Mouse (Mus musculus) hindbrain, embryonic 16.5 days (tissue): ENCODE results near the gene Rnf222. TPM values are rescaled to one million over a fixed set of nuclear protein-coding genes. Genes with fewer than 3 reads are reported as not detected.

Experiments used
- ATAC-seq: fragments of 200-750 bp; cut with Nextera tagmentation; 2 replicates; pipeline ENCODE4 v1.8.0; 2017; ENCODE audit warnings: moderate TSS enrichment, moderate library complexity
- H3K27ac ChIP-seq: fragments of 300-500 bp; sonication (generic); 2 replicates; pipeline ENCODE4 v1.5.1; 2014; ENCODE audit warnings: low read depth, mild to moderate bottlenecking, control low read depth, low read length, moderate library complexity
- H3K27me3 ChIP-seq: fragments of 300-500 bp; sonication (generic); replicated peaks from 2 replicates; pipeline ENCODE4 v1.6.1; 2014; ENCODE audit warnings: low read length; ENCODE audit not compliant: control insufficient read depth, insufficient read depth
- H3K36me3 ChIP-seq: fragments of 300-500 bp; sonication (generic); 2 replicates; pipeline ENCODE4 v1.6.1; 2014; ENCODE audit warnings: mild to moderate bottlenecking, low read length, moderate library complexity, mixed read lengths; ENCODE audit not compliant: control insufficient read depth, insufficient read depth
- H3K4me1 ChIP-seq: fragments of 300-500 bp; sonication (generic); 2 replicates; pipeline ENCODE4 v1.6.1; 2014; ENCODE audit warnings: low read depth, low read length; ENCODE audit not compliant: control insufficient read depth, insufficient read depth
- H3K4me2 ChIP-seq: fragments of 300-500 bp; sonication (generic); 2 replicates; pipeline ENCODE4 v1.6.1; 2014; ENCODE audit warnings: mild to moderate bottlenecking, low read length, control low read depth, moderate library complexity
- H3K4me3 ChIP-seq: fragments of 300-500 bp; sonication (generic); 2 replicates; pipeline ENCODE4 v1.5.1; 2014; ENCODE audit warnings: mild to moderate bottlenecking, low read length, control low read depth, moderate library complexity
- H3K9ac ChIP-seq: fragments of 300-500 bp; sonication (generic); 2 replicates; pipeline ENCODE4 v1.6.1; 2014; ENCODE audit warnings: low read depth, mild to moderate bottlenecking, control low read depth, low read length, moderate library complexity
- H3K9me3 ChIP-seq: fragments of 300-500 bp; sonication (generic); 2 replicates; pipeline ENCODE4 v1.6.1; 2014; ENCODE audit warnings: mild to moderate bottlenecking, low read length, moderate library complexity; ENCODE audit not compliant: control insufficient read depth
- WGBS: fragments of 180-500 bp; shearing (Covaris S2); extraction: QIAGEN DNeasy Blood & Tissue Kit; methylation state at CpG from one replicate; pipeline ENCODE4 v1.1.7; 2014; 5-methylcytosine and 5-hydroxymethylcytosine counted together
- polyA plus RNA-seq: library from polyadenylated mRNA; unstranded; fragments of >200 nt; fragmentation: Nextera tagmentation; extraction: Ambion mirVana; gene quantifications from 2 replicates; pipeline ENCODE4 v1.2.1, GENCODE M21; 2015

The Rnf222 gene
- polyA plus RNA-seq, 1 experiment from 2014 or later, result 0.04 TPM

DNA sequence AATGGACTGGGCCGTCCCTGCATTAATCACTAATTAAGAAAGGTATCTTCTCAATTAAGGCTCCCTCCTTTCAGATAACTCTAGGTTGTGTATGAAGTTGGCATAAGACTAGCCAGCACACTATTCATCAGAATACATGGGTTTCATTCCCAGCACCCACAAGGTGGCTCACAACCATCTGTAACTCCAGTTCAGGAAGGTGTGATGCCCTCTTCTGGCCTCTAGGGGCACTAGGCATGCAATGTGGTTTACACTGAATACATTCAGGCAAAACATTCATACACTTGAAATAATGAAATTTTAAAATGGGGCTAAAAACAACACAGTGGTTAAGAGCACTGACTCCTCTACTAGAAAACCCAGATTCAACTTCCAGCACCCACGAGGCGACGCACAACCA lies 8.8 kb downstream of the Rnf222 start:
- no peak for ATAC-seq
- no peak overlapping the region for H3K27ac ChIP-seq

DNA sequence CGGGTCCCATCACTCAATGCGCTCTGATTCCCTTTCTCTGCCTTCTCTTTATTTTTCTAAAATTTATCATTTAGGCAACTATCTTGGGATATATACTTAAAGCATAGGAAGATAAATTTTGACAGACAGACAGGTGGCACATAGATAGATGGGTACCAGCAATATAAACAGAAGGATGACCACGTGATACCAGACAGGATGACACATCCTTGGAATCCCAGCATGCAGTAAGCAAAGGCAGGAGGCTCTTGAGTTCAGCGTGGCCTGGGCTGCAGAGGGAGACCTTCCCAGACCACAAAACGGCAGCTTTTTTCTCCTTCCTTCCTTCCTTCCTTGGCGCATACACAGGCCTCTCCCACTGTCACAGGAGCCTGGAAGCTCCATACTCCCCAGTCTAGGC lies 9.5 kb downstream of the Rnf222 start:
- Histone ChIP-seq H3K4me3 (no peak overlapping the region), H3K4me1 (peaks cover 9% of the 10 kb centered on the region), H3K27ac (no peak overlapping the region), H3K36me3 (no peaks in the 10 kb centered on the region), H3K9ac (no peak overlapping the region), H3K9me3 (no peaks in the 10 kb centered on the region), H3K27me3 (peaks cover 3% of the 10 kb centered on the region; the same call in 1 of the 2 replicates), H3K4me2 (no peak overlapping the region)
- WGBS, result 80% methylated on average over 6 of the region's 6 CpGs
- no peak for ATAC-seq

More for the DNA sequence above, 8.8 kb downstream of the Rnf222 start:
- Histone ChIP-seq H3K4me2 (no peak overlapping the region), H3K9ac (no peak overlapping the region), H3K9me3 (no peaks in the 10 kb centered on the region), H3K4me1 (0 out of 2 replicates have a peak, but pooled peaks cover 2% of the 10 kb centered on the region), H3K27me3 (peaks cover 3% of the 10 kb centered on the region; the same call in 1 of the 2 replicates), H3K36me3 (no peaks in the 10 kb centered on the region), H3K4me3 (no peak overlapping the region)
- WGBS, result 41% methylated on average over 4 of the region's 4 CpGs

DNA sequence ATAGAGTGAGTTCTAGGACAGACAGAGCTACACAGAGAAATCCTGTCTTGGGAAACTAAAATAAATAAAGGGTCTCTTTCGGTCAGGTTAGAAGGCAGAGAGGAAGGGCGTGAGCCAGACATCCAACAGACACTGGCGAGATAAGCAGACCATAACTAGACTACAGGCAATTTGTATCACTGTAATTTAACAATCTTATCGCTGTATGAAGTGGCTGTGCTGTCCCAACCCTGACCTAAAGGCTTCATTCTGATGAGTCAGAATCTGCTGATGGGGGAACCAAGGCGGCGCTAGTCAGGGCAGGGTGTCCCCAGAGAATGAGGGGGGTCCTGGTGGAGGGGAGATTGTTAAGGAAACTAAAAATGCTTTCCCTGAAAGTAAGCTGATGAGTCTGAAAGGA lies 10.4 kb downstream of the Rnf222 start:
- H3K9me3 ChIP-seq, result no peaks in the 10 kb centered on the region
- H3K4me1 ChIP-seq, result peaks cover 11% of the 10 kb centered on the region
- no peak overlapping the region for H3K4me2 ChIP-seq
- no peak overlapping the region for H3K27ac ChIP-seq
- 89% methylated on average over 6 of the region's 6 CpGs for WGBS
- H3K4me3 ChIP-seq, result no peak overlapping the region
- H3K9ac ChIP-seq, result no peak overlapping the region
- peaks cover 8% of the 10 kb centered on the region for H3K36me3 ChIP-seq
- no peak for ATAC-seq
- H3K27me3 ChIP-seq, result peaks cover 3% of the 10 kb centered on the region; the same call in 1 of the 2 replicates

GRCm38 (mm10) chr11:68899815-68900214 lies 11.5 kb downstream of the Rnf222 start:
- H3K27ac ChIP-seq, result no peak overlapping the region
- WGBS, result 91% methylated on average over 8 of the region's 8 CpGs

DNA sequence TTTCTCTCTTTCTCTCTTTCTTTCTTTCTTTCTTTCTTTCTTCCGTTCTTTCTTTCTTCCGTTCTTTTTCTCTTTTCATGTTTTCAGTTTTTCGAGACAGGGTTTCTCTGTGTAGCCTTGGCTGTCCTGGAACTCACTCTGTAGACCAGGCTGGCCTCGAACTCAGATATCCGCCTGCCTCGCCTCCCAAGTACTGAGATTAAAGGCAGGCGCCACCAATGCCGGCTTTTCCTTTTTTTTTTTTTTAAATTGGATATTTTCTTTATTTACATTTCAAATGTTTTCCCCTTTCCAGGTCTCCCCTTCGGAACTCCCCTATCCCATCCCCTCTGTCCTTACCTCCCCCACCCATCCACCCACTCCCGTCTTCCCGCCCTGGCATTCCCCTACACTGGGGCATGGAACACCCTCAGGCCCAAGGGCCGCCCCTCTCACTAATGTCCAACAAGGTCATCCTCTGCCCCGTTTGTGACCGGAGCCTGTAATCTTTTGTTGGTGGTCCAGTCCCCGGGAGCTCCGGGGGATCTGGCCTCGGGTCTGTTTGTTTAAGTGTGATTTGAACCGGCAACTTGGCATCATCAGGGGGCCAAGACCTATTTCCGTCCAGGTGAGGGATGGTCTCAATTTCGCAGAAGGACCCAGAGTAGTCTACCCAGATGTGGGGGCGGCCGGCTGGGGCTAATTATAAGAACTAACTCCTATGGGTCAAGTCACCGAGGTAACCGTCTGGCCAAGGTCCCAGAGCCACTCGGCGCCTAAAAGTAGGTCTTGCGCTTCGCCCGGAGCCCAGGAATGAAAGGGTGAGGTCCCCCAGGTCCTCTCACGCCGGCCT lies 12.4 kb downstream of the Rnf222 start:
- Histone ChIP-seq H3K4me1 (peaks cover 11% of the 10 kb centered on the region), H3K9me3 (no peaks in the 10 kb centered on the region), H3K27ac (no peak overlapping the region), H3K4me2 (peak overlapping the region; percentile 68), H3K36me3 (peaks cover 21% of the 10 kb centered on the region), H3K4me3 (peak overlapping the region; percentile 86), H3K27me3 (peaks cover 3% of the 10 kb centered on the region; the same call in 1 of the 2 replicates), H3K9ac (peak overlapping the region; percentile 44)
- 28% methylated on average over 31 of the region's 31 CpGs for WGBS
- 0 out of 2 replicates have a peak, but pooled peaks have one; percentile 12 for ATAC-seq

More at GRCm38 (mm10) chr11:68899815-68900214, 11.5 kb downstream of the Rnf222 start:
- Histone ChIP-seq H3K9me3 (no peaks in the 10 kb centered on the region), H3K27me3 (peaks cover 3% of the 10 kb centered on the region; the same call in 1 of the 2 replicates), H3K9ac (no peak overlapping the region), H3K4me3 (no peak overlapping the region), H3K36me3 (peaks cover 15% of the 10 kb centered on the region), H3K4me1 (peaks cover 11% of the 10 kb centered on the region), H3K4me2 (no peak overlapping the region)
- no peak for ATAC-seq

DNA sequence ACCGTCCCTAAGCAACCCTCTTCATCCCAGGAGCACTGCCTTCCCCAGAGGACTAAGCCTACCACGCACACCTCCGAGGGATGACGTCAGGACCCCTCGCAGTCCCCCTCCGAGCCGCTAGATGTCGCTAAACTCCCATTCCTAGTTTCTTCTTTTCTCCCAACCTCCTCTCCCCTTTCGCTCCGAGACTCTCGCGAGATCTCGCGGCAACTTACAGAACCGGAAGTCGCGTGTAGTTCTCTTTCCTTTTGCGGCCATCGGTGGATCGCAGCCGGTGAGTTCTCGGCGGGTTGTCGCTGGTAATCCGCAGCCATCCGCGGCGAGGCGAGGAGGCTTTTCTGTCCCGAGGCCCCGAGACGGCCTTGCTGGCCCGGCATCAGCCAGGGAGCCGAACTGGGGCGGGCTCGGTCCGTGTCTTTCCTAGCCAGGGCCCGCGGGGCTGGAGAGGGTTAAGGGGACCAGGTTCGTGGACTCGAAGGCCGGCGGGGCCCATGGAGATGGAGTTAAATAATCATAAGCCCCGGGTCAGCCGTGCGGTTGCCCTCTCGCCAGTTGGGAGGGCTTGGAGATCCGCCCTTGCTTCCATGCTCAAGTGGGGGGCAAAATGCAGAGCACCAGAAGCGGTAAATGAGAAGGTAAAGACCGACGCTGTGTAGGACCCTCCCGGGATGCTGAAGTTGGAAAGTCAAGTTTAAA lies 13.1 kb downstream of the Rnf222 start, which contains the start of gene Rpl26:
Gene Rpl26, plus strand, starts transcription at position 233 of the 696 bp plus-strand sequence.
- peak; percentile 90 for ATAC-seq
- peak within 1 kb of the TSS; percentile 90 for H3K9ac ChIP-seq
- H3K9me3 ChIP-seq, result no peaks in the 10 kb centered on the region
- peak within 1 kb of the TSS; percentile 91 for H3K27ac ChIP-seq
- H3K4me2 ChIP-seq, result peak within 1 kb of the TSS; percentile 78
- H3K4me1 ChIP-seq, result peaks cover 11% of the 10 kb centered on the region
- H3K36me3 ChIP-seq, result peaks cover 27% of the 10 kb centered on the region
- H3K4me3 ChIP-seq, result peak within 1 kb of the TSS; percentile 86
- H3K27me3 ChIP-seq, result peaks cover 3% of the 10 kb centered on the region; the same call in 1 of the 2 replicates
- under 1% methylated on average over 52 of the region's 52 CpGs for WGBS

DNA sequence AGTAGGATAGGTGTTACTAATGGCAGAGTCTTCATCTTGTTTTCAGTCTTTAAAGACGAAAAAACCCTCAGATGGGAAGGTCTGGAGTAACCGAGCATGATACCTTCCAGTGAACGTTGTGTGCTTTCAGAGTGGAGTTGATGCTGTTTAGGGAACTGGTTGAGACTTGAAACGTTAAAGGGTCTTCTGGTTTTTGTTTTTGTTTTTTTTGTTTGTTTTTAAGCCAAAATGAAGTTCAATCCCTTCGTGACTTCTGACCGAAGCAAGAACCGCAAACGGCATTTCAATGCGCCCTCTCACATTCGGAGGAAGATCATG lies 13.7 kb downstream of the Rnf222 start:
- Histone ChIP-seq H3K4me3 (peak overlapping the region; percentile 86), H3K4me2 (peak overlapping the region; percentile 78), H3K4me1 (peaks cover 11% of the 10 kb centered on the region), H3K9me3 (no peaks in the 10 kb centered on the region), H3K27ac (peak overlapping the region; percentile 91), H3K27me3 (peaks cover 3% of the 10 kb centered on the region; the same call in 1 of the 2 replicates), H3K36me3 (peaks cover 29% of the 10 kb centered on the region), H3K9ac (peak overlapping the region; percentile 90)
- ATAC-seq, result no peak
- WGBS, result under 1% methylated on average over 9 of the region's 10 CpGs

DNA sequence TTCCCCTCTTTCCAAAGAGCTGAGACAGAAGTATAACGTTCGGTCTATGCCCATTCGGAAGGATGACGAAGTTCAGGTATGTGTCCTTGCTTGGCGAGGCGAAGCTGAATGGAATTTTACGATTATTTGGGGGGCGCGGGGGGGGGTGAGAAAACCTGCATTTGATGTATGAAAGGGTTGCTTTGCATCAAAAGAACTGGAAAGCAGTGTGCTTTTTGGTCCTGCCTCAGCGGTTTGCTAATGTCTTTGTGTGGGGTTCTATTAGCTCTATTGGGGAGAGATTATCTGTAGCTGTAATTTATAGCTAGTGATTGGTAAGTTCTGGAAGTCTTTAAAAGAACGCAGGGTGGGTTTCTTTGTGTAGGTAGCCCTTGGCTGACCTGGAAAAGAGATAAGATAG lies 14.0 kb downstream of the Rnf222 start:
- Histone ChIP-seq H3K4me3 (peak overlapping the region; percentile 86), H3K27me3 (peaks cover 3% of the 10 kb centered on the region; the same call in 1 of the 2 replicates), H3K36me3 (peaks cover 31% of the 10 kb centered on the region), H3K4me1 (peaks cover 11% of the 10 kb centered on the region), H3K4me2 (peak overlapping the region; percentile 78), H3K9ac (peak overlapping the region; percentile 90), H3K9me3 (no peaks in the 10 kb centered on the region), H3K27ac (no peak overlapping the region)
- WGBS, result 7% methylated on average over 11 of the region's 11 CpGs
- no peak for ATAC-seq

GRCm38 (mm10) chr11:68902823-68903222 lies 14.5 kb downstream of the Rnf222 start:
- Histone ChIP-seq H3K27me3 (peaks cover 3% of the 10 kb centered on the region; the same call in 1 of the 2 replicates), H3K36me3 (peaks cover 31% of the 10 kb centered on the region), H3K4me2 (peak overlapping the region; percentile 78), H3K4me1 (peaks cover 11% of the 10 kb centered on the region), H3K27ac (no peak overlapping the region), H3K4me3 (peak overlapping the region; percentile 86), H3K9me3 (no peaks in the 10 kb centered on the region), H3K9ac (peak overlapping the region; percentile 90; the same call in 1 of the 2 replicates)
- 88% methylated on average over 5 of the region's 5 CpGs for WGBS
- ATAC-seq, result no peak
